Mouse (Mus musculus) kidney, embryonic 15.5 days (tissue): ENCODE results near the gene Spaar. TPM values are rescaled to one million over a fixed set of nuclear protein-coding genes. Genes with fewer than 3 reads are reported as not detected.
"Not testable (repeated sequence)": the region's sequence is repeated elsewhere in the genome, so short reads cannot be mapped to it uniquely, and the experiment has no call there.

Experiments used
- ATAC-seq: fragments of 200-750 bp; cut with Nextera tagmentation; replicated peaks from 2 replicates; pipeline ENCODE4 v1.8.0; 2017; ENCODE audit warnings: moderate TSS enrichment; ENCODE audit not compliant: low FRiP score
- H3K27ac ChIP-seq: fragments of 300-500 bp; sonication (generic); 2 replicates; pipeline ENCODE4 v1.5.1; 2015; ENCODE audit warnings: mild to moderate bottlenecking, inconsistent platforms
- H3K27me3 ChIP-seq: fragments of 300-500 bp; sonication (generic); 2 replicates; pipeline ENCODE4 v1.6.1; 2015; ENCODE audit warnings: inconsistent platforms
- H3K36me3 ChIP-seq: fragments of 300-500 bp; sonication (generic); 2 replicates; pipeline ENCODE4 v1.6.1; 2015; ENCODE audit warnings: inconsistent platforms
- H3K4me1 ChIP-seq: fragments of 300-500 bp; sonication (generic); 2 replicates; pipeline ENCODE4 v1.6.1; 2015; ENCODE audit warnings: inconsistent platforms
- H3K4me2 ChIP-seq: fragments of 300-500 bp; sonication (generic); 2 replicates; pipeline ENCODE4 v1.6.1; 2015; ENCODE audit warnings: moderate library complexity, mild to moderate bottlenecking, inconsistent platforms
- H3K4me3 ChIP-seq: fragments of 300-500 bp; sonication (generic); replicated peaks from 2 replicates; pipeline ENCODE4 v1.5.1; 2015; ENCODE audit warnings: mild to moderate bottlenecking, inconsistent platforms
- H3K9ac ChIP-seq: fragments of 300-500 bp; sonication (generic); 2 replicates; pipeline ENCODE4 v1.6.1; 2015; ENCODE audit warnings: mild to moderate bottlenecking, inconsistent platforms
- H3K9me3 ChIP-seq: fragments of 300-500 bp; sonication (generic); replicated peaks from 2 replicates; pipeline ENCODE4 v1.6.1; 2016; ENCODE audit warnings: inconsistent platforms
- WGBS: fragments of 180-500 bp; shearing (Covaris S2); methylation state at CpG from one replicate; pipeline ENCODE4 v1.1.7; 2015; ENCODE audit warnings: mixed read lengths; 5-methylcytosine and 5-hydroxymethylcytosine counted together
- polyA plus RNA-seq: library from polyadenylated mRNA; unstranded; fragments of >200 nt; fragmentation: Nextera tagmentation; extraction: Ambion mirVana; gene quantifications from 2 replicates; pipeline ENCODE4 v1.2.1, GENCODE M21; 2015

Spaar gene
- polyA plus RNA-seq, 1 experiment from 2014 or later = 0.12 TPM

- Histone ChIP-seq H3K4me3 (no peak overlapping the region), H3K27ac (no peak overlapping the region), H3K9ac (no peak overlapping the region), H3K4me2 (peak overlapping the region; percentile 25; the same call in 1 of the 2 replicates), H3K27me3 (0 out of 2 replicates have a peak, but pooled peaks cover 4% of the 10 kb centered on the region), H3K36me3 (no peaks in the 10 kb centered on the region), H3K4me1 (peaks cover 2% of the 10 kb centered on the region; the same call in 1 of the 2 replicates), H3K9me3 (no peaks in the 10 kb centered on the region)
- 21% methylated on average over 7 of the region's 7 CpGs for WGBS
- ATAC-seq = no peak
Measured at GRCm38 (mm10) chr4:43763410-43763809, 33.6 kb downstream of the Spaar start.

GRCm38 (mm10) chr4:43768341-43768740, 38.5 kb downstream of the Spaar start:
- no peak for ATAC-seq
- 86% methylated on average over 5 of the region's 5 CpGs for WGBS
- Histone ChIP-seq H3K9me3 (no peaks in the 10 kb centered on the region), H3K4me3 (no peak overlapping the region), H3K27me3 (no peaks in the 10 kb centered on the region), H3K4me1 (no peaks in the 10 kb centered on the region), H3K36me3 (no peaks in the 10 kb centered on the region), H3K27ac (no peak overlapping the region), H3K9ac (no peak overlapping the region), H3K4me2 (no peak overlapping the region)

GRCm38 (mm10) chr4:43769374-43769773, 39.5 kb downstream of the Spaar start:
- Histone ChIP-seq H3K4me3 (no peak overlapping the region), H3K9ac (no peak overlapping the region), H3K4me2 (no peak overlapping the region), H3K36me3 (no peaks in the 10 kb centered on the region), H3K27ac (no peak overlapping the region), H3K4me1 (no peaks in the 10 kb centered on the region), H3K9me3 (no peaks in the 10 kb centered on the region), H3K27me3 (no peaks in the 10 kb centered on the region)
- no peak for ATAC-seq
- WGBS = 93% methylated on average over 2 of the region's 2 CpGs

GRCm38 (mm10) chr4:43770909-43771308, 41.1 kb downstream of the Spaar start, which contains the start of gene Olfr159:
Olfr159 (minus strand) TSS chr4:43771009.
- H3K27ac ChIP-seq = no peak within 1 kb of the TSS
- no peaks in the 10 kb centered on the region for H3K36me3 ChIP-seq
- H3K4me3 ChIP-seq = no peak within 1 kb of the TSS
- H3K9me3 ChIP-seq = no peaks in the 10 kb centered on the region
- H3K4me1 ChIP-seq = no peaks in the 10 kb centered on the region
- ATAC-seq = no peak
- no peak within 1 kb of the TSS for H3K4me2 ChIP-seq
- H3K9ac ChIP-seq = no peak within 1 kb of the TSS
- H3K27me3 ChIP-seq = no peaks in the 10 kb centered on the region
- 86% methylated on average over 6 of the region's 6 CpGs for WGBS

- no peak for ATAC-seq
- Histone ChIP-seq H3K4me2 (no peak overlapping the region), H3K27me3 (no peaks in the 10 kb centered on the region), H3K27ac (no peak overlapping the region), H3K9ac (no peak overlapping the region), H3K9me3 (no peaks in the 10 kb centered on the region), H3K36me3 (no peaks in the 10 kb centered on the region), H3K4me1 (no peaks in the 10 kb centered on the region), H3K4me3 (no peak overlapping the region)
- WGBS = 42% methylated on average over 6 of the region's 6 CpGs
Measured at GRCm38 (mm10) chr4:43771626-43772025, 41.8 kb downstream of the Spaar start.

- H3K27me3 ChIP-seq = no peaks in the 10 kb centered on the region
- no peak for ATAC-seq
- H3K4me2 ChIP-seq = no peak overlapping the region
- H3K9me3 ChIP-seq = no peaks in the 10 kb centered on the region
- no peak overlapping the region for H3K4me3 ChIP-seq
- H3K4me1 ChIP-seq = no peaks in the 10 kb centered on the region
- no peak overlapping the region for H3K27ac ChIP-seq
- WGBS = 58% methylated on average over 2 of the region's 2 CpGs
- no peaks in the 10 kb centered on the region for H3K36me3 ChIP-seq
- H3K9ac ChIP-seq = no peak overlapping the region
Measured at GRCm38 (mm10) chr4:43772304-43772703, 42.5 kb downstream of the Spaar start.

GRCm38 (mm10) chr4:43795296-43795695, 65.5 kb downstream of the Spaar start:
- Histone ChIP-seq H3K9me3 (no peaks in the 10 kb centered on the region), H3K4me2 (no peak overlapping the region), H3K27ac (no peak overlapping the region), H3K4me1 (no peaks in the 10 kb centered on the region), H3K27me3 (no peaks in the 10 kb centered on the region), H3K4me3 (no peak overlapping the region), H3K36me3 (no peaks in the 10 kb centered on the region), H3K9ac (no peak overlapping the region)
- ATAC-seq = no peak
- WGBS = 73% methylated on average over 6 of the region's 6 CpGs

GRCm38 (mm10) chr4:43795844-43796243, 66.0 kb downstream of the Spaar start:
- H3K9ac ChIP-seq = not testable (repeated sequence)

GRCm38 (mm10) chr4:43798936-43799335, 69.1 kb downstream of the Spaar start:
- Histone ChIP-seq H3K9ac (no peak overlapping the region), H3K27ac (no peak overlapping the region), H3K4me2 (no peak overlapping the region), H3K9me3 (0 out of 2 replicates have a peak, but pooled peaks cover 6% of the 10 kb centered on the region), H3K36me3 (no peaks in the 10 kb centered on the region), H3K4me1 (no peaks in the 10 kb centered on the region), H3K27me3 (no peaks in the 10 kb centered on the region), H3K4me3 (no peak overlapping the region)
- WGBS = 66% methylated on average over 7 of the region's 7 CpGs
- ATAC-seq = no peak

More at GRCm38 (mm10) chr4:43795844-43796243, 66.0 kb downstream of the Spaar start:
- H3K36me3 ChIP-seq, H3K9me3 ChIP-seq, ATAC-seq, H3K27me3 ChIP-seq, H3K27ac ChIP-seq, H3K4me2 ChIP-seq, H3K4me3 ChIP-seq, H3K4me1 ChIP-seq: not testable (repeated sequence)
- 89% methylated on average over 5 of the region's 5 CpGs for WGBS

Other genes starting within 250 kb of the Spaar start
- gene Sit1, start 246.3 kb upstream of the Spaar start, polyA plus RNA-seq = not detected in 2 replicates
- 69.5 and 72.2 TPM in 2 replicates for gene Ccdc107, start 237.1 kb upstream of the Spaar start, polyA plus RNA-seq
- gene Arhgef39, start 230.3 kb upstream of the Spaar start, polyA plus RNA-seq = 40.8 and 45.3 TPM in 2 replicates
- 1.7 and 2.1 TPM in 2 replicates for gene Car9, start 223.1 kb upstream of the Spaar start, polyA plus RNA-seq
- 248 and 303 TPM in 2 replicates for gene Tpm2, start 206.3 kb upstream of the Spaar start, polyA plus RNA-seq
- gene Creb3, start 167.7 kb upstream of the Spaar start, polyA plus RNA-seq = 61.6 and 66.4 TPM in 2 replicates
- 71.8 and 81.0 TPM in 2 replicates for gene Tln1, start 167.3 kb upstream of the Spaar start, polyA plus RNA-seq
- 29.3 and 30.7 TPM in 2 replicates for gene Rgp1, start 151.3 kb upstream of the Spaar start, polyA plus RNA-seq
- 20.4 and 22.7 TPM in 2 replicates for gene Gba2, start 151.2 kb upstream of the Spaar start, polyA plus RNA-seq
- gene Msmp, start 145.5 kb upstream of the Spaar start, polyA plus RNA-seq = 1.3 and 2.6 TPM in 2 replicates
- 8.0 and 10.2 TPM in 2 replicates for gene Npr2, start 98.1 kb upstream of the Spaar start, polyA plus RNA-seq
- gene Spag8, start 76.4 kb upstream of the Spaar start, polyA plus RNA-seq = 1.4 and 1.7 TPM in 2 replicates
- gene Hint2, start 73.6 kb upstream of the Spaar start, polyA plus RNA-seq = 115 and 129 TPM in 2 replicates
- 2.7 and 3.6 TPM in 2 replicates for gene Tmem8b, start 61.1 kb upstream of the Spaar start, polyA plus RNA-seq
- gene Fam221b, start 60.9 kb upstream of the Spaar start, polyA plus RNA-seq = 2.7 and 3.3 TPM in 2 replicates
- gene Olfr70, start 29.2 kb upstream of the Spaar start, polyA plus RNA-seq = not detected in 2 replicates
- gene Olfr71, start 19.8 kb upstream of the Spaar start, polyA plus RNA-seq = not detected in 2 replicates
- 0.77 and 1.0 TPM in 2 replicates for gene Hrct1, start 2.8 kb upstream of the Spaar start, polyA plus RNA-seq
- not detected in 2 replicates for gene Olfr159, start 41.0 kb downstream of the Spaar start, polyA plus RNA-seq
- not detected in 2 replicates for gene Olfr156, start 93.9 kb downstream of the Spaar start, polyA plus RNA-seq
- not detected in 2 replicates for gene Olfr157, start 110.2 kb downstream of the Spaar start, polyA plus RNA-seq
- gene Olfr155, start 121.5 kb downstream of the Spaar start, polyA plus RNA-seq = not detected in 2 replicates
- gene Reck, start 145.5 kb downstream of the Spaar start, polyA plus RNA-seq = 24.1 and 25.0 TPM in 2 replicates
- 71.7 and 73.9 TPM in 2 replicates for gene Glipr2, start 227.4 kb downstream of the Spaar start, polyA plus RNA-seq